Mouse (Mus musculus) liver, adult 2 months (tissue): ENCODE data around the gene Ifit1.

Source experiments
- CTCF ChIP-seq: fragments of 200-500 bp; IDR thresholded peaks from 2 replicates; pipeline ENCODE4 v1.5.1; 2011; ENCODE audit warnings: low read depth, low read length, control low read depth
- POLR2A ChIP-seq: fragments of 200-500 bp; IDR thresholded peaks from 2 replicates; pipeline ENCODE4 v1.6.1; 2011; ENCODE audit warnings: low read length, control low read depth; ENCODE audit not compliant: insufficient read depth; ENCODE audit errors: extremely low read depth

- TF ChIP-seq POLR2A (no peak), CTCF (no peak)
Observed at GRCm38 (mm10) chr19:34596811-34597210, 43.9 kb upstream of the Ifit1 start.
